Mouse (Mus musculus) hindbrain, embryonic 12.5 days (tissue): Measurements from ENCODE around the gene Dpp10. TPM values are rescaled to one million over a fixed set of nuclear protein-coding genes. Genes with fewer than 3 reads are reported as not detected.

Experiments used
- ATAC-seq: fragments of 200-750 bp; cut with Nextera tagmentation; 2 replicates; pipeline ENCODE4 v1.8.0; 2017; ENCODE audit warnings: moderate TSS enrichment; ENCODE audit not compliant: low FRiP score
- H3K27ac ChIP-seq: fragments of 300-500 bp; sonication (generic); 2 replicates; pipeline ENCODE4 v1.5.1; 2016; ENCODE audit warnings: mild to moderate bottlenecking
- H3K27me3 ChIP-seq: fragments of 300-500 bp; sonication (generic); 2 replicates; pipeline ENCODE4 v1.6.1; 2016; ENCODE audit warnings: mild to moderate bottlenecking
- H3K36me3 ChIP-seq: fragments of 300-500 bp; sonication (generic); 2 replicates; pipeline ENCODE4 v1.6.1; 2016; ENCODE audit warnings: mild to moderate bottlenecking
- H3K4me1 ChIP-seq: fragments of 300-500 bp; sonication (generic); 2 replicates; pipeline ENCODE4 v1.6.1; 2016
- H3K4me2 ChIP-seq: fragments of 300-500 bp; sonication (generic); replicated peaks from 2 replicates; pipeline ENCODE4 v1.6.1; 2016; ENCODE audit warnings: mild to moderate bottlenecking
- H3K4me3 ChIP-seq: fragments of 300-500 bp; sonication (generic); 2 replicates; pipeline ENCODE4 v1.5.1; 2016; ENCODE audit warnings: mild to moderate bottlenecking
- H3K9ac ChIP-seq: fragments of 300-500 bp; sonication (generic); 2 replicates; pipeline ENCODE4 v1.6.1; 2016; ENCODE audit warnings: mild to moderate bottlenecking, moderate library complexity
- H3K9me3 ChIP-seq: fragments of 300-500 bp; sonication (generic); replicated peaks from 2 replicates; pipeline ENCODE4 v1.6.1; 2016; ENCODE audit warnings: mild to moderate bottlenecking
- WGBS: fragments of 180-500 bp; shearing (Covaris S2); methylation state at CpG from one replicate; pipeline ENCODE4 v1.1.7; 2016; 5-methylcytosine and 5-hydroxymethylcytosine counted together
- polyA plus RNA-seq: library from polyadenylated mRNA; unstranded; fragments of >200 nt; fragmentation: Nextera tagmentation; extraction: Ambion mirVana; gene quantifications from 2 replicates; pipeline ENCODE4 v1.2.1, GENCODE M21; 2016

Dpp10 gene
- polyA plus RNA-seq, 1 experiment from 2014 or later, result 5.4 TPM

- Histone ChIP-seq H3K9me3 (no peaks in the 10 kb centered on the region), H3K27me3 (no peaks in the 10 kb centered on the region), H3K9ac (no peak overlapping the region), H3K27ac (no peak overlapping the region), H3K4me1 (no peaks in the 10 kb centered on the region), H3K4me3 (no peak overlapping the region), H3K36me3 (no peaks in the 10 kb centered on the region), H3K4me2 (no peak overlapping the region)
- WGBS, result 85% methylated on average over 3 of the region's 3 CpGs
- no peak for ATAC-seq
These were observed 198.5 kb downstream of the Dpp10 start for GRCm38 (mm10) chr1:123846881-123847280.

- Histone ChIP-seq H3K4me1 (no peaks in the 10 kb centered on the region), H3K27me3 (no peaks in the 10 kb centered on the region), H3K4me2 (no peak overlapping the region), H3K9me3 (no peaks in the 10 kb centered on the region), H3K36me3 (no peaks in the 10 kb centered on the region), H3K9ac (no peak overlapping the region), H3K4me3 (no peak overlapping the region), H3K27ac (no peak overlapping the region)
- ATAC-seq, result no peak
- 8% methylated on average over 1 of the region's 1 CpGs for WGBS
These were observed 244.2 kb downstream of the Dpp10 start for GRCm38 (mm10) chr1:123801206-123801605.

- no peaks in the 10 kb centered on the region for H3K27me3 ChIP-seq
- no peaks in the 10 kb centered on the region for H3K4me1 ChIP-seq
- H3K9me3 ChIP-seq, result no peaks in the 10 kb centered on the region
- ATAC-seq, result no peak
- no peak overlapping the region for H3K4me3 ChIP-seq
- no peak overlapping the region for H3K27ac ChIP-seq
- H3K9ac ChIP-seq, result no peak overlapping the region
- WGBS, result 91% methylated on average over 2 of the region's 2 CpGs
- H3K36me3 ChIP-seq, result no peaks in the 10 kb centered on the region
- no peak overlapping the region for H3K4me2 ChIP-seq
These were observed 279.8 kb downstream of the Dpp10 start for GRCm38 (mm10) chr1:123765511-123765910.

- ATAC-seq, result no peak
- H3K4me3 ChIP-seq, result no peak overlapping the region
- H3K9me3 ChIP-seq, result no peaks in the 10 kb centered on the region
- H3K36me3 ChIP-seq, result no peaks in the 10 kb centered on the region
- H3K27ac ChIP-seq, result no peak overlapping the region
- 81% methylated on average over 3 of the region's 3 CpGs for WGBS
- H3K27me3 ChIP-seq, result no peaks in the 10 kb centered on the region
- no peak overlapping the region for H3K4me2 ChIP-seq
- no peak overlapping the region for H3K9ac ChIP-seq
- no peaks in the 10 kb centered on the region for H3K4me1 ChIP-seq
These were observed 283.1 kb downstream of the Dpp10 start for GRCm38 (mm10) chr1:123762272-123762671.

- ATAC-seq, result no peak
- Histone ChIP-seq H3K27me3 (no peaks in the 10 kb centered on the region), H3K9me3 (no peaks in the 10 kb centered on the region), H3K9ac (no peak overlapping the region), H3K4me3 (no peak overlapping the region), H3K27ac (no peak overlapping the region), H3K4me1 (no peaks in the 10 kb centered on the region), H3K36me3 (no peaks in the 10 kb centered on the region), H3K4me2 (no peak overlapping the region)
These were observed 289.3 kb downstream of the Dpp10 start for GRCm38 (mm10) chr1:123756055-123756454.

- WGBS, result 80% methylated on average over 3 of the region's 3 CpGs
- H3K27me3 ChIP-seq, result no peaks in the 10 kb centered on the region
These were observed 338.1 kb downstream of the Dpp10 start for GRCm38 (mm10) chr1:123707292-123707691.

GRCm38 (mm10) chr1:123658409-123658808 lies 386.9 kb downstream of the Dpp10 start:
- no peaks in the 10 kb centered on the region for H3K27me3 ChIP-seq
- H3K4me2 ChIP-seq, result no peak overlapping the region
- H3K9me3 ChIP-seq, result no peaks in the 10 kb centered on the region
- no peak overlapping the region for H3K9ac ChIP-seq
- ATAC-seq, result no peak
- H3K4me3 ChIP-seq, result no peak overlapping the region
- no peaks in the 10 kb centered on the region for H3K4me1 ChIP-seq
- H3K27ac ChIP-seq, result no peak overlapping the region
- H3K36me3 ChIP-seq, result no peaks in the 10 kb centered on the region
- WGBS, result 77% methylated on average over 2 of the region's 2 CpGs

More at GRCm38 (mm10) chr1:123707292-123707691, 338.1 kb downstream of the Dpp10 start:
- Histone ChIP-seq H3K4me2 (no peak overlapping the region), H3K4me1 (no peaks in the 10 kb centered on the region), H3K4me3 (no peak overlapping the region), H3K27ac (no peak overlapping the region), H3K9me3 (no peaks in the 10 kb centered on the region), H3K36me3 (no peaks in the 10 kb centered on the region), H3K9ac (no peak overlapping the region)
- no peak for ATAC-seq

GRCm38 (mm10) chr1:123656607-123657006 lies 388.8 kb downstream of the Dpp10 start:
- Histone ChIP-seq H3K27me3 (no peaks in the 10 kb centered on the region), H3K9me3 (no peaks in the 10 kb centered on the region), H3K9ac (no peak overlapping the region), H3K4me3 (no peak overlapping the region), H3K27ac (no peak overlapping the region), H3K4me1 (no peaks in the 10 kb centered on the region), H3K4me2 (no peak overlapping the region), H3K36me3 (no peaks in the 10 kb centered on the region)
- no peak for ATAC-seq
- 78% methylated on average over 3 of the region's 3 CpGs for WGBS

- 91% methylated on average over 1 of the region's 1 CpGs for WGBS
These were observed 407.5 kb downstream of the Dpp10 start for GRCm38 (mm10) chr1:123637897-123638296.

GRCm38 (mm10) chr1:123628268-123628667 lies 417.1 kb downstream of the Dpp10 start:
- H3K9me3 ChIP-seq, result no peaks in the 10 kb centered on the region
- no peak overlapping the region for H3K27ac ChIP-seq
- no peak overlapping the region for H3K4me2 ChIP-seq
- no peaks in the 10 kb centered on the region for H3K27me3 ChIP-seq
- WGBS, result 86% methylated on average over 3 of the region's 3 CpGs
- no peak for ATAC-seq
- no peak overlapping the region for H3K4me3 ChIP-seq
- H3K9ac ChIP-seq, result no peak overlapping the region
- no peaks in the 10 kb centered on the region for H3K4me1 ChIP-seq
- H3K36me3 ChIP-seq, result no peaks in the 10 kb centered on the region

More at GRCm38 (mm10) chr1:123637897-123638296, 407.5 kb downstream of the Dpp10 start:
- H3K9me3 ChIP-seq, result no peaks in the 10 kb centered on the region
- no peak for ATAC-seq
- H3K36me3 ChIP-seq, result no peaks in the 10 kb centered on the region
- H3K27ac ChIP-seq, result no peak overlapping the region
- no peak overlapping the region for H3K9ac ChIP-seq
- H3K27me3 ChIP-seq, result no peaks in the 10 kb centered on the region
- H3K4me3 ChIP-seq, result no peak overlapping the region
- no peaks in the 10 kb centered on the region for H3K4me1 ChIP-seq
- H3K4me2 ChIP-seq, result no peak overlapping the region

GRCm38 (mm10) chr1:123584857-123585256 lies 460.5 kb downstream of the Dpp10 start:
- H3K27ac ChIP-seq, result no peak overlapping the region
- H3K36me3 ChIP-seq, result no peaks in the 10 kb centered on the region
- H3K9me3 ChIP-seq, result no peaks in the 10 kb centered on the region
- no peaks in the 10 kb centered on the region for H3K27me3 ChIP-seq
- H3K4me2 ChIP-seq, result no peak overlapping the region
- H3K4me1 ChIP-seq, result no peaks in the 10 kb centered on the region
- H3K9ac ChIP-seq, result no peak overlapping the region
- ATAC-seq, result no peak
- H3K4me3 ChIP-seq, result no peak overlapping the region

GRCm38 (mm10) chr1:123580112-123580511 lies 465.2 kb downstream of the Dpp10 start:
- Histone ChIP-seq H3K9me3 (no peaks in the 10 kb centered on the region), H3K4me1 (no peaks in the 10 kb centered on the region), H3K4me3 (no peak overlapping the region), H3K4me2 (no peak overlapping the region), H3K27ac (no peak overlapping the region), H3K36me3 (no peaks in the 10 kb centered on the region), H3K9ac (no peak overlapping the region), H3K27me3 (no peaks in the 10 kb centered on the region)
- no peak for ATAC-seq
- WGBS, result 98% methylated on average over 2 of the region's 2 CpGs

GRCm38 (mm10) chr1:123573713-123574112 lies 471.6 kb downstream of the Dpp10 start:
- Histone ChIP-seq H3K9ac (no peak overlapping the region), H3K4me2 (no peak overlapping the region), H3K27me3 (no peaks in the 10 kb centered on the region), H3K9me3 (no peaks in the 10 kb centered on the region), H3K27ac (no peak overlapping the region), H3K4me3 (no peak overlapping the region), H3K36me3 (no peaks in the 10 kb centered on the region), H3K4me1 (no peaks in the 10 kb centered on the region)
- no peak for ATAC-seq
- WGBS, result 88% methylated on average over 1 of the region's 1 CpGs

GRCm38 (mm10) chr1:123542496-123542895 lies 502.9 kb downstream of the Dpp10 start:
- H3K36me3 ChIP-seq, result no peaks in the 10 kb centered on the region
- 87% methylated on average over 1 of the region's 1 CpGs for WGBS
- no peak overlapping the region for H3K9ac ChIP-seq
- no peak overlapping the region for H3K4me2 ChIP-seq
- no peaks in the 10 kb centered on the region for H3K27me3 ChIP-seq
- no peaks in the 10 kb centered on the region for H3K9me3 ChIP-seq
- H3K4me1 ChIP-seq, result no peaks in the 10 kb centered on the region
- ATAC-seq, result no peak
- H3K27ac ChIP-seq, result no peak overlapping the region
- no peak overlapping the region for H3K4me3 ChIP-seq
